Mouse (Mus musculus) lung, embryonic 16.5 days (tissue): ENCODE measurements around the gene Tgoln1. TPM values are rescaled to one million over a fixed set of nuclear protein-coding genes. Genes with fewer than 3 reads are reported as not detected.

Source experiments
- ATAC-seq: fragments of 200-750 bp; cut with Nextera tagmentation; 2 replicates; pipeline ENCODE4 v1.8.0; 2017; ENCODE audit warnings: low read depth, mild to moderate bottlenecking, moderate library complexity
- H3K27ac ChIP-seq: fragments of 300-500 bp; sonication (generic); 2 replicates; pipeline ENCODE4 v1.5.1; 2014; ENCODE audit warnings: mild to moderate bottlenecking, control low read depth, low read length
- H3K27me3 ChIP-seq: fragments of 300-500 bp; sonication (generic); 2 replicates; pipeline ENCODE4 v1.6.1; 2014; ENCODE audit warnings: low read depth, low read length, mixed read lengths; ENCODE audit not compliant: control insufficient read depth, insufficient read depth
- H3K36me3 ChIP-seq: fragments of 300-500 bp; sonication (generic); 2 replicates; pipeline ENCODE4 v1.6.1; 2014; ENCODE audit warnings: low read length; ENCODE audit not compliant: control insufficient read depth, insufficient read depth
- H3K4me1 ChIP-seq: fragments of 300-500 bp; sonication (generic); replicated peaks from 2 replicates; pipeline ENCODE4 v1.6.1; 2014; ENCODE audit warnings: low read length, mixed read lengths; ENCODE audit not compliant: control insufficient read depth, insufficient read depth
- H3K4me2 ChIP-seq: fragments of 300-500 bp; sonication (generic); 2 replicates; pipeline ENCODE4 v1.6.1; 2014; ENCODE audit warnings: low read depth, low read length, control low read depth
- H3K4me3 ChIP-seq: fragments of 300-500 bp; sonication (generic); 2 replicates; pipeline ENCODE4 v1.5.1; 2014; ENCODE audit warnings: mild to moderate bottlenecking, low read length, control low read depth
- H3K9ac ChIP-seq: fragments of 300-500 bp; sonication (generic); 2 replicates; pipeline ENCODE4 v1.6.1; 2014; ENCODE audit warnings: low read length, control low read depth
- H3K9me3 ChIP-seq: fragments of 300-500 bp; sonication (generic); 2 replicates; pipeline ENCODE4 v1.6.1; 2016; ENCODE audit warnings: low read length; ENCODE audit not compliant: control insufficient read depth
- WGBS: fragments of 180-500 bp; shearing (Covaris S2); extraction: QIAGEN DNeasy Blood & Tissue Kit; methylation state at CpG from one replicate; pipeline ENCODE4 v1.1.7; 2014; 5-methylcytosine and 5-hydroxymethylcytosine counted together
- polyA plus RNA-seq: library from polyadenylated mRNA; unstranded; fragments of >200 nt; fragmentation: Nextera tagmentation; extraction: Ambion mirVana; gene quantifications from 2 replicates; pipeline ENCODE4 v1.2.1, GENCODE M21; 2015

The Tgoln1 gene
- polyA plus RNA-seq = 45.6 and 46.8 TPM in 2 replicates

GRCm38 (mm10) chr6:72616643-72617288, at the start of gene Tgoln1:
Tgoln1 (minus strand) TSS chr6:72617000.
- Histone ChIP-seq H3K27me3 (no peaks in the 10 kb centered on the region), H3K4me2 (peak within 1 kb of the TSS; percentile 83), H3K4me1 (peaks cover 31% of the 10 kb centered on the region), H3K4me3 (peak within 1 kb of the TSS; percentile 76), H3K9me3 (no peaks in the 10 kb centered on the region), H3K36me3 (peaks cover 5% of the 10 kb centered on the region; the same call in 1 of the 2 replicates), H3K27ac (peak within 1 kb of the TSS; percentile 94), H3K9ac (peak within 1 kb of the TSS; percentile 85)
- ATAC-seq = peak; percentile 95
- under 1% methylated on average over 38 of the region's 41 CpGs for WGBS

GRCm38 (mm10) chr6:72664290-72664689, 47.5 kb upstream of the Tgoln1 start:
- H3K27ac ChIP-seq = peak overlapping the region; percentile 18; the same call in 1 of the 2 replicates
- H3K36me3 ChIP-seq = no peaks in the 10 kb centered on the region
- H3K4me1 ChIP-seq = peaks cover 39% of the 10 kb centered on the region
- no peak overlapping the region for H3K4me3 ChIP-seq
- ATAC-seq = no peak
- 33% methylated on average over 8 of the region's 8 CpGs for WGBS
- H3K4me2 ChIP-seq = no peak overlapping the region
- no peaks in the 10 kb centered on the region for H3K9me3 ChIP-seq
- H3K9ac ChIP-seq = no peak overlapping the region
- H3K27me3 ChIP-seq = no peaks in the 10 kb centered on the region

GRCm38 (mm10) chr6:72663000-72663399, 46.2 kb upstream of the Tgoln1 start:
- Histone ChIP-seq H3K9ac (no peak overlapping the region), H3K27ac (peak overlapping the region; percentile 47), H3K27me3 (no peaks in the 10 kb centered on the region), H3K36me3 (no peaks in the 10 kb centered on the region), H3K9me3 (no peaks in the 10 kb centered on the region), H3K4me3 (no peak overlapping the region), H3K4me1 (peaks cover 40% of the 10 kb centered on the region), H3K4me2 (no peak overlapping the region)
- WGBS = 13% methylated on average over 1 of the region's 1 CpGs
- peak; percentile 41; the same call in 1 of the 2 replicates for ATAC-seq

- no peak for ATAC-seq
- WGBS = 58% methylated on average over 6 of the region's 6 CpGs
Measured at GRCm38 (mm10) chr6:72660391-72660720, 43.6 kb upstream of the Tgoln1 start.

GRCm38 (mm10) chr6:72659717-72660390, 43.1 kb upstream of the Tgoln1 start:
- WGBS = 44% methylated on average over 8 of the region's 8 CpGs

More at GRCm38 (mm10) chr6:72660391-72660720, 43.6 kb upstream of the Tgoln1 start:
- H3K36me3 ChIP-seq = no peaks in the 10 kb centered on the region
- H3K27me3 ChIP-seq = no peaks in the 10 kb centered on the region
- no peaks in the 10 kb centered on the region for H3K9me3 ChIP-seq
- H3K4me2 ChIP-seq = no peak overlapping the region
- 0 out of 2 replicates have a peak overlapping the region, but pooled peaks have one; percentile 1 for H3K27ac ChIP-seq
- no peak overlapping the region; the same call in 1 of the 2 replicates for H3K9ac ChIP-seq
- H3K4me3 ChIP-seq = no peak overlapping the region
- H3K4me1 ChIP-seq = peaks cover 51% of the 10 kb centered on the region

GRCm38 (mm10) chr6:72658006-72658405, 41.2 kb upstream of the Tgoln1 start:
- Histone ChIP-seq H3K4me1 (peaks cover 55% of the 10 kb centered on the region), H3K27me3 (no peaks in the 10 kb centered on the region), H3K4me3 (no peak overlapping the region), H3K27ac (no peak overlapping the region), H3K9me3 (no peaks in the 10 kb centered on the region), H3K4me2 (no peak overlapping the region), H3K36me3 (no peaks in the 10 kb centered on the region), H3K9ac (no peak overlapping the region)
- 55% methylated on average over 3 of the region's 3 CpGs for WGBS
- no peak for ATAC-seq

More at GRCm38 (mm10) chr6:72659717-72660390, 43.1 kb upstream of the Tgoln1 start:
- no peak overlapping the region for H3K4me3 ChIP-seq
- no peaks in the 10 kb centered on the region for H3K27me3 ChIP-seq
- H3K9ac ChIP-seq = no peak overlapping the region
- peaks cover 55% of the 10 kb centered on the region for H3K4me1 ChIP-seq
- no peak overlapping the region for H3K4me2 ChIP-seq
- H3K36me3 ChIP-seq = no peaks in the 10 kb centered on the region
- H3K27ac ChIP-seq = peak overlapping the region; percentile 35; the same call in 1 of the 2 replicates
- H3K9me3 ChIP-seq = no peaks in the 10 kb centered on the region
- peak; percentile 20; the same call in 1 of the 2 replicates for ATAC-seq

GRCm38 (mm10) chr6:72656053-72656442, 39.2 kb upstream of the Tgoln1 start:
- Histone ChIP-seq H3K4me1 (peaks cover 51% of the 10 kb centered on the region), H3K9ac (peak overlapping the region; percentile 53; the same call in 1 of the 2 replicates), H3K36me3 (no peaks in the 10 kb centered on the region), H3K4me3 (no peak overlapping the region), H3K9me3 (no peaks in the 10 kb centered on the region), H3K27me3 (no peaks in the 10 kb centered on the region), H3K4me2 (peak overlapping the region; percentile 50), H3K27ac (peak overlapping the region; percentile 92)
- ATAC-seq = no peak
- 78% methylated on average over 7 of the region's 7 CpGs for WGBS

- Histone ChIP-seq H3K27me3 (no peaks in the 10 kb centered on the region), H3K9ac (peak overlapping the region; percentile 53), H3K4me1 (peaks cover 51% of the 10 kb centered on the region), H3K4me3 (peak overlapping the region; percentile 33), H3K36me3 (no peaks in the 10 kb centered on the region), H3K4me2 (peak overlapping the region; percentile 54), H3K9me3 (no peaks in the 10 kb centered on the region), H3K27ac (peak overlapping the region; percentile 92)
- ATAC-seq = peak; percentile 84
- 17% methylated on average over 20 of the region's 20 CpGs for WGBS
Measured at GRCm38 (mm10) chr6:72655309-72656052, 38.7 kb upstream of the Tgoln1 start.

- ATAC-seq = no peak
- H3K4me1 ChIP-seq = peaks cover 45% of the 10 kb centered on the region
- 89% methylated on average over 6 of the region's 6 CpGs for WGBS
Measured at GRCm38 (mm10) chr6:72654355-72654754, 37.6 kb upstream of the Tgoln1 start.

More at GRCm38 (mm10) chr6:72654355-72654754, 37.6 kb upstream of the Tgoln1 start:
- Histone ChIP-seq H3K27ac (peak overlapping the region; percentile 91; the same call in 1 of the 2 replicates), H3K27me3 (no peaks in the 10 kb centered on the region), H3K36me3 (no peaks in the 10 kb centered on the region), H3K4me3 (no peak overlapping the region), H3K9me3 (no peaks in the 10 kb centered on the region), H3K9ac (no peak overlapping the region), H3K4me2 (no peak overlapping the region)
